Mouse (Mus musculus): Measurements from ENCODE around the gene Kynu. TPM values are rescaled to one million over a fixed set of nuclear protein-coding genes. Genes with fewer than 3 reads are reported as not detected.
A peak's percentile ranks its signal among the peaks of the same experiment; 100 is the strongest.

Kynu gene
- polyA plus RNA-seq, 1 experiment: 16.7 TPM

GRCm38 (mm10) chr2:43554216-43554615 is 913 bp upstream of the Kynu start:
- DNase-seq: no peak
- 45% methylated on average over 4 of the region's 4 CpGs for WGBS
- H3K27ac ChIP-seq (ENCODE audit: insufficient read depth, low read depth, low read length): peak overlapping the region; percentile 26; the same call in 1 of the 2 replicates
- peaks cover 9% of the 10 kb centered on the region; the same call in 1 of the 2 replicates for H3K4me1 ChIP-seq (ENCODE audit: control insufficient read depth, insufficient read depth, low read length)
- TF ChIP-seq CTCF (conservative IDR thresholded peaks at IDR 0.05; ENCODE audit: insufficient read depth, insufficient read length, low read depth, low read length) (no peak), POLR2A (IDR thresholded peaks at IDR 0.05; ENCODE audit: low read depth, low read length) (no peak)
- H3K4me3 ChIP-seq (ENCODE audit: insufficient read depth, low read depth, low read length): no peak overlapping the region
- H3K27me3 ChIP-seq (replicated peaks; ENCODE audit: control insufficient read depth, insufficient read depth, low read length): no peaks in the 10 kb centered on the region
- H3K36me3 ChIP-seq (ENCODE audit: control insufficient read depth, insufficient read depth, low read length): no peaks in the 10 kb centered on the region

GRCm38 (mm10) chr2:43555889-43556285 is 758 bp downstream of the Kynu start:
- Histone ChIP-seq H3K4me3 (ENCODE audit: insufficient read depth, low read depth, low read length) (no peak overlapping the region), H3K36me3 (ENCODE audit: control insufficient read depth, insufficient read depth, low read length) (no peaks in the 10 kb centered on the region), H3K4me1 (ENCODE audit: control insufficient read depth, insufficient read depth, low read length) (peaks cover 9% of the 10 kb centered on the region; the same call in 1 of the 2 replicates), H3K27ac (ENCODE audit: insufficient read depth, low read depth, low read length) (0 out of 2 replicates have a peak overlapping the region, but pooled peaks have one; percentile 38), H3K27me3 (replicated peaks; ENCODE audit: control insufficient read depth, insufficient read depth, low read length) (no peaks in the 10 kb centered on the region)
- 35% methylated on average over 4 of the region's 4 CpGs for WGBS
- TF ChIP-seq POLR2A (IDR thresholded peaks at IDR 0.05; ENCODE audit: low read depth, low read length) (no peak), CTCF (conservative IDR thresholded peaks at IDR 0.05; ENCODE audit: insufficient read depth, insufficient read length, low read depth, low read length) (no peak)
- DNase-seq: peak; percentile 88

GRCm38 (mm10) chr2:43556985-43557384 is 1.9 kb downstream of the Kynu start:
- TF ChIP-seq CTCF (conservative IDR thresholded peaks at IDR 0.05; ENCODE audit: insufficient read depth, insufficient read length, low read depth, low read length) (no peak), POLR2A (IDR thresholded peaks at IDR 0.05; ENCODE audit: low read depth, low read length) (no peak)
- Histone ChIP-seq H3K4me3 (ENCODE audit: insufficient read depth, low read depth, low read length) (no peak overlapping the region), H3K27me3 (replicated peaks; ENCODE audit: control insufficient read depth, insufficient read depth, low read length) (no peaks in the 10 kb centered on the region), H3K27ac (ENCODE audit: insufficient read depth, low read depth, low read length) (no peak overlapping the region), H3K36me3 (ENCODE audit: control insufficient read depth, insufficient read depth, low read length) (no peaks in the 10 kb centered on the region), H3K4me1 (ENCODE audit: control insufficient read depth, insufficient read depth, low read length) (peaks cover 9% of the 10 kb centered on the region; the same call in 1 of the 2 replicates)
- WGBS: 82% methylated on average over 3 of the region's 3 CpGs
- no peak for DNase-seq

GRCm38 (mm10) chr2:43561209-43561608 is 6.1 kb downstream of the Kynu start:
- no peak for TF ChIP-seq CTCF (conservative IDR thresholded peaks at IDR 0.05; ENCODE audit: insufficient read depth, insufficient read length, low read depth, low read length)
- no peak for TF ChIP-seq POLR2A (IDR thresholded peaks at IDR 0.05; ENCODE audit: low read depth, low read length)
- WGBS: 87% methylated on average over 3 of the region's 3 CpGs
- Histone ChIP-seq H3K27me3 (replicated peaks; ENCODE audit: control insufficient read depth, insufficient read depth, low read length) (no peaks in the 10 kb centered on the region), H3K27ac (ENCODE audit: insufficient read depth, low read depth, low read length) (no peak overlapping the region), H3K4me3 (ENCODE audit: insufficient read depth, low read depth, low read length) (no peak overlapping the region), H3K4me1 (ENCODE audit: control insufficient read depth, insufficient read depth, low read length) (peaks cover 3% of the 10 kb centered on the region; the same call in 1 of the 2 replicates), H3K36me3 (ENCODE audit: control insufficient read depth, insufficient read depth, low read length) (no peaks in the 10 kb centered on the region)
- DNase-seq: no peak

- Histone ChIP-seq H3K4me3 (ENCODE audit: insufficient read depth, low read depth, low read length) (no peak overlapping the region), H3K36me3 (ENCODE audit: control insufficient read depth, insufficient read depth, low read length) (no peaks in the 10 kb centered on the region), H3K27ac (ENCODE audit: insufficient read depth, low read depth, low read length) (no peak overlapping the region), H3K4me1 (ENCODE audit: control insufficient read depth, insufficient read depth, low read length) (no peaks in the 10 kb centered on the region), H3K27me3 (replicated peaks; ENCODE audit: control insufficient read depth, insufficient read depth, low read length) (no peaks in the 10 kb centered on the region)
- DNase-seq: no peak
- WGBS: 92% methylated on average over 9 of the region's 9 CpGs
- TF ChIP-seq CTCF (conservative IDR thresholded peaks at IDR 0.05; ENCODE audit: insufficient read depth, insufficient read length, low read depth, low read length) (no peak), POLR2A (IDR thresholded peaks at IDR 0.05; ENCODE audit: low read depth, low read length) (no peak)
Measured at GRCm38 (mm10) chr2:43562779-43563178, 7.7 kb downstream of the Kynu start.

- no peaks in the 10 kb centered on the region for H3K36me3 ChIP-seq (ENCODE audit: control insufficient read depth, insufficient read depth, low read length)
- TF ChIP-seq CTCF (conservative IDR thresholded peaks at IDR 0.05; ENCODE audit: insufficient read depth, insufficient read length, low read depth, low read length) (no peak), POLR2A (IDR thresholded peaks at IDR 0.05; ENCODE audit: low read depth, low read length) (no peak)
- 57% methylated on average over 1 of the region's 1 CpGs for WGBS
- H3K27ac ChIP-seq (ENCODE audit: insufficient read depth, low read depth, low read length): no peak overlapping the region
- no peak overlapping the region for H3K4me3 ChIP-seq (ENCODE audit: insufficient read depth, low read depth, low read length)
- no peak for DNase-seq
- no peaks in the 10 kb centered on the region for H3K27me3 ChIP-seq (replicated peaks; ENCODE audit: control insufficient read depth, insufficient read depth, low read length)
- H3K4me1 ChIP-seq (ENCODE audit: control insufficient read depth, insufficient read depth, low read length): no peaks in the 10 kb centered on the region
Measured at GRCm38 (mm10) chr2:43568406-43568805, 13.3 kb downstream of the Kynu start.

GRCm38 (mm10) chr2:43573526-43573925 is 18.4 kb downstream of the Kynu start:
- Histone ChIP-seq H3K27ac (ENCODE audit: insufficient read depth, low read depth, low read length) (no peak overlapping the region), H3K27me3 (replicated peaks; ENCODE audit: control insufficient read depth, insufficient read depth, low read length) (no peaks in the 10 kb centered on the region), H3K36me3 (ENCODE audit: control insufficient read depth, insufficient read depth, low read length) (no peaks in the 10 kb centered on the region), H3K4me3 (ENCODE audit: insufficient read depth, low read depth, low read length) (no peak overlapping the region), H3K4me1 (ENCODE audit: control insufficient read depth, insufficient read depth, low read length) (no peaks in the 10 kb centered on the region)
- DNase-seq: no peak
- 91% methylated on average over 1 of the region's 1 CpGs for whole genome bisulfite sequencing
- TF ChIP-seq POLR2A (IDR thresholded peaks at IDR 0.05; ENCODE audit: low read depth, low read length): no peak
- no peak for TF ChIP-seq CTCF (conservative IDR thresholded peaks at IDR 0.05; ENCODE audit: insufficient read depth, insufficient read length, low read depth, low read length)

Measured in kidney, adult 2 months (tissue).